Mouse (Mus musculus): ENCODE measurements around the gene Rpl3. TPM values are rescaled to one million over a fixed set of nuclear protein-coding genes. Genes with fewer than 3 reads are reported as not detected.

Rpl3 gene
- polyA plus RNA-seq, 1 experiment: not detected

DNA sequence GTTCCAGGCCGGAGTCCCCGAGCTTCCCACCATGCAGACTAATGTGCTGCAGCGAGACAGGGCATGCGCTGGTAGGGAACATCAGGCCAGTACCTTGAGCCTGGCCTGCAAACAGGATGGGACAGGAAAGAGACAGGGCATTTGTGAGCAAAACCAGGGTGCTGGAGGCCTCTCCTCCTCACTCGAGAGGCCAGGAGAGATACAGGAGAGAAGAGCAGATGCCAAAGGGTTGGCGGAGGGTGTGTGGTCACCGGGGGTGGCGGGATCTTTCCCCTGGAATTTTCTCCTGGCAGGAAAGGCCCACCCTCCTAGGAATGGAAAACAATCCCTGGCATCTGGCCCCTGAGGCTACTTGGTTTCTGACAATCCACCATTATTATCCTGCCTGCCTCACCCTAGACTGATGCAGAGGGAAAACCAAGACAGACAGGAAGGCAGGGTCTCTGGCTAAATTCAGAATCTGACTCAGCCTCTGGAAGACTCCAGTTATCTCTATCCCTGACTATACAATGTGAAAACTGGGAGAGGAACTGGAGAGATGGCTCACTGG lies 21.5 kb downstream of the Rpl3 start:
- H3K27ac ChIP-seq (ENCODE audit: insufficient read depth, low read depth, low read length): peak overlapping the region; percentile 58; the same call in 1 of the 2 replicates
- H3K4me3 ChIP-seq (ENCODE audit: insufficient read depth, low read depth, low read length): no peak overlapping the region
- H3K4me1 ChIP-seq (ENCODE audit: control insufficient read depth, insufficient read depth, low read length): peaks cover 19% of the 10 kb centered on the region
- 66% methylated on average over 8 of the region's 8 CpGs for WGBS
- TF ChIP-seq CTCF (IDR thresholded peaks at IDR 0.05; ENCODE audit: insufficient read depth, low read depth, low read length) (no peak), POLR2A (IDR thresholded peaks at IDR 0.05; ENCODE audit: insufficient read depth, low read depth, low read length) (no peak)

GRCm38 (mm10) chr15:80069171-80069570 lies 22.5 kb downstream of the Rpl3 start:
- WGBS: 69% methylated on average over 4 of the region's 4 CpGs
- Histone ChIP-seq H3K27ac (ENCODE audit: insufficient read depth, low read depth, low read length) (no peak overlapping the region), H3K4me1 (ENCODE audit: control insufficient read depth, insufficient read depth, low read length) (peaks cover 19% of the 10 kb centered on the region), H3K4me3 (ENCODE audit: insufficient read depth, low read depth, low read length) (no peak overlapping the region)
- TF ChIP-seq POLR2A (IDR thresholded peaks at IDR 0.05; ENCODE audit: insufficient read depth, low read depth, low read length): no peak
- no peak for TF ChIP-seq CTCF (IDR thresholded peaks at IDR 0.05; ENCODE audit: insufficient read depth, low read depth, low read length)

DNA sequence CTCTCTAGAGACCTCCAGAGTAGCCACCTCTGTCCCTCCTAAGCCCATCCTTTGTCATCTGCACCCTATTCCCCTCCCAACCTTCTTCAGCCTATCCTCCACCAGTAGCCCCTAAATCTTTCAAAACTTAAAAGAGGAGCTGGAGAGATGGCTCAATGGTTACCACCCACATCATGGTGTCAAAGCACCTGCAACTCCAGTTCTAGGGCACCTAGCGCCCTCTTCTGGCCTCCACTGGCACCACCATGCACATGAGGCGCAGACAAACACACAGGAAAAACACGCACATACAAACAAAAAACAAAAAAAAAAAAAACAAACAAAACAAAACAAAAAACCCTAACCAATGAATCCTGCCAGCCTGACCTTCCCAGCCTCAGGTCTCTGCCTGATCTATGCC lies 25.1 kb downstream of the Rpl3 start:
- 71% methylated on average over 3 of the region's 3 CpGs for WGBS
- Histone ChIP-seq H3K4me3 (ENCODE audit: insufficient read depth, low read depth, low read length) (no peak overlapping the region), H3K4me1 (ENCODE audit: control insufficient read depth, insufficient read depth, low read length) (peaks cover 32% of the 10 kb centered on the region), H3K27ac (ENCODE audit: insufficient read depth, low read depth, low read length) (no peak overlapping the region)
- TF ChIP-seq POLR2A (IDR thresholded peaks at IDR 0.05; ENCODE audit: insufficient read depth, low read depth, low read length) (no peak), CTCF (IDR thresholded peaks at IDR 0.05; ENCODE audit: insufficient read depth, low read depth, low read length) (no peak)

- Histone ChIP-seq H3K4me3 (ENCODE audit: insufficient read depth, low read depth, low read length) (no peak overlapping the region), H3K4me1 (ENCODE audit: control insufficient read depth, insufficient read depth, low read length) (peaks cover 33% of the 10 kb centered on the region), H3K27ac (ENCODE audit: insufficient read depth, low read depth, low read length) (no peak overlapping the region)
- 24% methylated on average over 13 of the region's 13 CpGs for WGBS
- TF ChIP-seq CTCF (IDR thresholded peaks at IDR 0.05; ENCODE audit: insufficient read depth, low read depth, low read length): no peak
Observed at GRCm38 (mm10) chr15:80065414-80065813, 26.3 kb downstream of the Rpl3 start.

DNA sequence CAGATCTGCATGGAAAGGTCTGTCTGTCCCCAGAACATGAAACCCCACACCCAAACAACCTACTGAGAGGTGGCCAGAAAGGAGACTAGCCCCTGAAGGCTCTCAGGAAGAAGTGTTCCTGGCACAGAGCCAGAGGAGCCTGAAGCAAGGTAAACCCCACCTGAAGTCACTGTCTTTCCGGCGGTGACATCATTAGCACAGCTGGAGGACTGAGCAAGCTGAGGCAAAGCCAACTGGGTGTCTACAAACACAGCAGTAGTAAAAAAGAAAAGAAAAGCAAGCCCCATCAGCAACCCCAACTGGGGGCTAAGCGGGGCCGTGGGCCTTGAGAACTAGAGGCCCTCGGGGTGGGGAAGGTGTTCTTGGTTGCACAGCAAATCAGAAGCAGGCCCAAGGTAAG lies 26.7 kb downstream of the Rpl3 start:
- no peak overlapping the region for H3K27ac ChIP-seq (ENCODE audit: insufficient read depth, low read depth, low read length)
- TF ChIP-seq POLR2A (IDR thresholded peaks at IDR 0.05; ENCODE audit: insufficient read depth, low read depth, low read length): no peak
- TF ChIP-seq CTCF (IDR thresholded peaks at IDR 0.05; ENCODE audit: insufficient read depth, low read depth, low read length): no peak
- 79% methylated on average over 5 of the region's 5 CpGs for WGBS
- peaks cover 30% of the 10 kb centered on the region for H3K4me1 ChIP-seq (ENCODE audit: control insufficient read depth, insufficient read depth, low read length)
- no peak overlapping the region for H3K4me3 ChIP-seq (ENCODE audit: insufficient read depth, low read depth, low read length)

- no peak overlapping the region for H3K27ac ChIP-seq (ENCODE audit: insufficient read depth, low read depth, low read length)
- 38% methylated on average over 5 of the region's 5 CpGs for WGBS
- H3K4me1 ChIP-seq (ENCODE audit: control insufficient read depth, insufficient read depth, low read length): peaks cover 29% of the 10 kb centered on the region
- H3K4me3 ChIP-seq (ENCODE audit: insufficient read depth, low read depth, low read length): no peak overlapping the region
- no peak for TF ChIP-seq CTCF (IDR thresholded peaks at IDR 0.05; ENCODE audit: insufficient read depth, low read depth, low read length)
- TF ChIP-seq POLR2A (IDR thresholded peaks at IDR 0.05; ENCODE audit: insufficient read depth, low read depth, low read length): no peak
Observed at GRCm38 (mm10) chr15:80062821-80063220, 28.8 kb downstream of the Rpl3 start.

GRCm38 (mm10) chr15:80062339-80062738 lies 29.3 kb downstream of the Rpl3 start:
- 70% methylated on average over 8 of the region's 9 CpGs for WGBS
- Histone ChIP-seq H3K27ac (ENCODE audit: insufficient read depth, low read depth, low read length) (no peak overlapping the region), H3K4me1 (ENCODE audit: control insufficient read depth, insufficient read depth, low read length) (peaks cover 26% of the 10 kb centered on the region), H3K4me3 (ENCODE audit: insufficient read depth, low read depth, low read length) (no peak overlapping the region)
- TF ChIP-seq POLR2A (IDR thresholded peaks at IDR 0.05; ENCODE audit: insufficient read depth, low read depth, low read length): no peak
- no peak for TF ChIP-seq CTCF (IDR thresholded peaks at IDR 0.05; ENCODE audit: insufficient read depth, low read depth, low read length)

DNA sequence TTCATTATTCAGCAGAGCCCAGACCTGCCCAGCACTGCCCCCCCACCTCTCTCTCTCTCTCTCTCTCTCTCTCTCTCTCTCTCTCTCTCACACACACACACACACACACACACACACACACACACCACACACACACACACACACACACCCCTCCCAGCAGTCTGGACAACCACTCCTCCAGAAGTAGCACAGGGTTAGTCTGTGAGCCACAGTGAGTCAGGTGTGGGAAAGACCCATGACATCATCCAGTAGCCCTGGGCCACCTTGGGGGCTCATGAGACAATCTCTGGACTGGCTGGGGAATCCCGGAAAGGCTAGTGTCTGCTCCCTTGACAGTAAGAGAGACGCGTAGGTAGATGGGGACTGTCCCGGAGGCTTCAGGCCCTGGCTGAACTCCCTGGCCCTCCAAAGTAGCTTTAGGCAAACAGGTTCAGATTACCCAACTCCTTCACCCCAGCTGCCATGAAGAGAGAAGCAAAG lies 30.6 kb downstream of the Rpl3 start:
- Histone ChIP-seq H3K27ac (ENCODE audit: insufficient read depth, low read depth, low read length) (no peak overlapping the region), H3K4me3 (ENCODE audit: insufficient read depth, low read depth, low read length) (no peak overlapping the region), H3K4me1 (ENCODE audit: control insufficient read depth, insufficient read depth, low read length) (peaks cover 24% of the 10 kb centered on the region)
- TF ChIP-seq POLR2A (IDR thresholded peaks at IDR 0.05; ENCODE audit: insufficient read depth, low read depth, low read length) (no peak), CTCF (IDR thresholded peaks at IDR 0.05; ENCODE audit: insufficient read depth, low read depth, low read length) (no peak)
- WGBS: 93% methylated on average over 4 of the region's 4 CpGs

GRCm38 (mm10) chr15:80060356-80061070 lies 31.2 kb downstream of the Rpl3 start:
- Histone ChIP-seq H3K4me1 (ENCODE audit: control insufficient read depth, insufficient read depth, low read length) (peaks cover 24% of the 10 kb centered on the region), H3K27ac (ENCODE audit: insufficient read depth, low read depth, low read length) (no peak overlapping the region), H3K4me3 (ENCODE audit: insufficient read depth, low read depth, low read length) (no peak overlapping the region)
- TF ChIP-seq POLR2A (IDR thresholded peaks at IDR 0.05; ENCODE audit: insufficient read depth, low read depth, low read length): no peak
- no peak for TF ChIP-seq CTCF (IDR thresholded peaks at IDR 0.05; ENCODE audit: insufficient read depth, low read depth, low read length)
- 96% methylated on average over 8 of the region's 8 CpGs for WGBS
